14 mouse cellular contexts compared by ENCODE assay signal in genomic region chr2:128521701-128522443, GRCm38 (mm10).
"Had no signal": no experiment of that assay in that cellular context is flagged by ENCODE, and none has a peak within 500 bp of the region (broad histone marks: within the 10 kb centered on the region; RNA-seq: fewer than 3 reads in every experiment).

No protein-coding gene starts in this region.

- H3K27ac ChIP-seq: limb, embryonic 13.5 days; liver, embryonic 14.5 days; midbrain, embryonic 13.5 days had no signal

- H3K9ac ChIP-seq: limb, embryonic 13.5 days; liver, embryonic 14.5 days; midbrain, embryonic 13.5 days had no signal

- H3K27me3 ChIP-seq: limb, embryonic 13.5 days; midbrain, embryonic 13.5 days had no signal

- H3K36me3 ChIP-seq: limb, embryonic 13.5 days; midbrain, embryonic 13.5 days had no signal

- ATAC-seq: inflammation-experienced regulatory T-cells, adult 6 months; intestine, postnatal 0 days; midbrain, embryonic 13.5 days had no signal

- H3K9me3 ChIP-seq: limb, embryonic 13.5 days; midbrain, embryonic 13.5 days had no signal

- DNase-seq: kidney, postnatal 10 days; layer of hippocampus, adult 9-11 months; layer of hippocampus, postnatal 36 days; left cerebral cortex, postnatal 4 days; lung, adult 18-20 months; lung, postnatal 10 days; right cerebral cortex, postnatal 25 days; thymus, adult 2 months; thymus, postnatal 25 days had no signal

- H3K4me3 ChIP-seq: limb, embryonic 13.5 days; midbrain, embryonic 13.5 days had no signal

- H3K4me1 ChIP-seq: midbrain, embryonic 13.5 days had no signal

- H3K4me2 ChIP-seq: limb, embryonic 13.5 days; midbrain, embryonic 13.5 days had no signal
